Mouse (Mus musculus) myocyte (in vitro differentiated cells): ENCODE results near the gene Fyn. TPM values are rescaled to one million over a fixed set of nuclear protein-coding genes. Genes with fewer than 3 reads are reported as not detected.

Experiments used
- H3K27me3 ChIP-seq: one replicate; pipeline ENCODE4 v1.6.1; 2011; ENCODE audit not compliant: control insufficient read depth, insufficient read depth, insufficient read length
- H3K36me3 ChIP-seq: one replicate; pipeline ENCODE4 v1.6.1; 2011; ENCODE audit not compliant: control insufficient read depth, insufficient read depth
- H3K4me2 ChIP-seq: one replicate; pipeline ENCODE4 v1.6.1; 2011; ENCODE audit warnings: low read depth, control low read depth
- H3K4me3 ChIP-seq: one replicate; pipeline ENCODE4 v1.5.1; 2011; ENCODE audit warnings: mild to moderate bottlenecking, control low read depth, moderate library complexity
- H3K79me2 ChIP-seq: one replicate; pipeline ENCODE4 v1.6.1; 2011; ENCODE audit not compliant: control insufficient read depth, insufficient read depth
- H3ac ChIP-seq: one replicate; pipeline ENCODE4 v1.6.1; 2011; ENCODE audit not compliant: control insufficient read depth, insufficient read length
- CEBPB ChIP-seq: IDR thresholded peaks from 2 replicates; pipeline ENCODE4 v1.6.1; 2011; ENCODE audit warnings: mild to moderate bottlenecking, moderate library complexity; ENCODE audit not compliant: poor library complexity, insufficient read depth, severe bottlenecking
- E2F4 ChIP-seq: IDR thresholded peaks from one replicate; pipeline ENCODE4 v1.6.1; 2011; ENCODE audit warnings: mild to moderate bottlenecking, control low read depth, moderate library complexity; ENCODE audit not compliant: insufficient read depth
- MAX ChIP-seq: IDR thresholded peaks from one replicate; pipeline ENCODE4 v1.6.1; 2011; ENCODE audit warnings: low read depth, mild to moderate bottlenecking, control low read depth
- MYOD1 ChIP-seq, 3 experiments: IDR thresholded peaks; one replicate each; pipeline ENCODE4 v1.6.1; 2011; ENCODE audit warnings: control low read depth in 2 of 3, low read depth in 2 of 3, mild to moderate bottlenecking in 2 of 3, moderate library complexity in 1 of 3; ENCODE audit not compliant: insufficient read length in 2 of 3, control insufficient read depth in 1 of 3
- MYOG ChIP-seq, 3 experiments: IDR thresholded peaks; one replicate each; pipeline ENCODE4 v1.6.1; 2011; ENCODE audit warnings: control low read depth in 2 of 3, low read depth in 2 of 3, mild to moderate bottlenecking in 2 of 3; ENCODE audit not compliant: insufficient read length in 2 of 3, control insufficient read depth in 1 of 3, insufficient read depth in 1 of 3
- POLR2A ChIP-seq: IDR thresholded peaks from one replicate; pipeline ENCODE4 v1.6.1; 2011; ENCODE audit warnings: low read depth, mild to moderate bottlenecking, control low read depth, moderate library complexity; ENCODE audit not compliant: insufficient read length
- POLR2AphosphoS2 ChIP-seq: IDR thresholded peaks from one replicate; pipeline ENCODE4 v1.6.1; 2011; ENCODE audit warnings: low read depth, control low read depth; ENCODE audit not compliant: insufficient read length
- REST ChIP-seq: IDR thresholded peaks from one replicate; pipeline ENCODE4 v1.6.1; 2011; ENCODE audit warnings: mild to moderate bottlenecking, control low read depth, moderate library complexity; ENCODE audit not compliant: insufficient read depth, insufficient read length
- SRF ChIP-seq: IDR thresholded peaks from one replicate; pipeline ENCODE4 v1.6.1; 2011; ENCODE audit warnings: low read depth; ENCODE audit not compliant: control insufficient read depth, insufficient read length
- TCF12 ChIP-seq: IDR thresholded peaks from one replicate; pipeline ENCODE4 v1.6.1; 2011; ENCODE audit warnings: mild to moderate bottlenecking, control low read depth; ENCODE audit not compliant: poor library complexity, insufficient read depth, severe bottlenecking
- TCF3 ChIP-seq: IDR thresholded peaks from one replicate; pipeline ENCODE4 v1.6.1; 2011; ENCODE audit warnings: low read depth, control low read depth; ENCODE audit not compliant: insufficient read length
- USF1 ChIP-seq: IDR thresholded peaks from one replicate; pipeline ENCODE4 v1.6.1; 2011; ENCODE audit warnings: low read depth, mild to moderate bottlenecking, control low read depth, moderate library complexity
- polyA plus RNA-seq: library from polyadenylated mRNA; unstranded; fragments of >200 nt; fragmentation: generic; extraction: Trizol; gene quantifications from one replicate; pipeline ENCODE4 v1.2.1, GENCODE M21; 2012; ENCODE audit warnings: missing spikeins

Fyn gene
- polyA plus RNA-seq, 1 experiment: 148 TPM

DNA sequence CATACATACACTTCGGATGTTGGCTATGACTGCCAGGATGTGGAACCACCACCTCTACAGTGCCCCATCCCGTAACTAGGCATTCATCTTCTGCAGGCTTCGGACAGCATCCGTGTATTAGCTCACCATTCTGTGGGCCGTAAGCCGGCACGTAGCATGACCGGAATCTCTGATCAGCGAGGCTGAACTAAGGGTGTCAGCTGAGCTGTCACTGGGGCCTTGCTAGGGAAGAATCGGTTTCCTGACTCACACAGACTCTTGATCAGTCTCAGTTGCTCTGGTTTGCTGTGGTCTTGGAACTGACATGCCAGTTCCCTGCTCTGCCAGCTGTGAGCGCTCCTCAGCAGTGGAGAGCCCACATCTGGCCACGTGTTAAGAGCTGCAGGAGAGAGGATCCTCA, 137.7 kb downstream of the Fyn start:
- H3K79me2 ChIP-seq: peaks cover 35% of the 10 kb centered on the region
- H3K4me3 ChIP-seq: no peak overlapping the region
- TF ChIP-seq SRF (no peak), MYOG (IDR thresholded peaks at IDR 0.05; ENCODE audit: control insufficient read depth in 1 of 3, insufficient read depth in 1 of 3, insufficient read length in 2 of 3, low read depth in 2 of 3) (no peak), USF1 (no peak)
- no peak overlapping the region for H3K4me2 ChIP-seq
- H3ac ChIP-seq: no peak overlapping the region
- H3K27me3 ChIP-seq: no peaks in the 10 kb centered on the region
- no peaks in the 10 kb centered on the region for H3K36me3 ChIP-seq

DNA sequence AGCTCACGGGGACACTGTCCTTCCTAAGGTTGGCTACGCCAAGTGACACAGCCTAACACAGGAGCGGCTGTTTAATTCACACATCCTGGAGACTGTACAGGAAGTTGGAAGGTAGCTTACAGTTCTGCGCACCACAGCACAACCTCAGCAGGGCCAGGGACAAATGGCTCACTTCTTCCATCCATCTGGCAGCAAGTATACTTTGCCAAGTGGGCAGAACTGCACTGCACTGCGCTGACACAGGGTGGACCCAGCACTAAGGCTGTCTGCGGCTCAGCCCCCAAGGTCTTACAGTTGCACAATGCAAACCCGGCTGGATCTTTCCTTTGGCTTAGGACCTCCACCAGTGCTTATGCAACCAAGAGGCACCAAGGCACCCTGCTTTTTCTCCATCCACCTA, 138.2 kb downstream of the Fyn start:
- Histone ChIP-seq H3ac (no peak overlapping the region), H3K79me2 (peaks cover 35% of the 10 kb centered on the region), H3K36me3 (no peaks in the 10 kb centered on the region), H3K27me3 (no peaks in the 10 kb centered on the region), H3K4me2 (no peak overlapping the region), H3K4me3 (no peak overlapping the region)
- TF ChIP-seq E2F4: no peak
- TF ChIP-seq REST: no peak
- no peak for TF ChIP-seq POLR2AphosphoS2
- no peak for TF ChIP-seq POLR2A
- TF ChIP-seq SRF: no peak
- TF ChIP-seq MAX: no peak
- no peak for TF ChIP-seq MYOG (IDR thresholded peaks at IDR 0.05; ENCODE audit: control insufficient read depth in 1 of 3, insufficient read depth in 1 of 3, insufficient read length in 2 of 3, low read depth in 2 of 3)
- TF ChIP-seq MYOD1 (IDR thresholded peaks at IDR 0.05; ENCODE audit: control insufficient read depth in 1 of 3, insufficient read length in 2 of 3, low read depth in 2 of 3): no peak
- TF ChIP-seq TCF3: no peak
- no peak for TF ChIP-seq USF1
- no peak for TF ChIP-seq TCF12
- TF ChIP-seq CEBPB: no peak

DNA sequence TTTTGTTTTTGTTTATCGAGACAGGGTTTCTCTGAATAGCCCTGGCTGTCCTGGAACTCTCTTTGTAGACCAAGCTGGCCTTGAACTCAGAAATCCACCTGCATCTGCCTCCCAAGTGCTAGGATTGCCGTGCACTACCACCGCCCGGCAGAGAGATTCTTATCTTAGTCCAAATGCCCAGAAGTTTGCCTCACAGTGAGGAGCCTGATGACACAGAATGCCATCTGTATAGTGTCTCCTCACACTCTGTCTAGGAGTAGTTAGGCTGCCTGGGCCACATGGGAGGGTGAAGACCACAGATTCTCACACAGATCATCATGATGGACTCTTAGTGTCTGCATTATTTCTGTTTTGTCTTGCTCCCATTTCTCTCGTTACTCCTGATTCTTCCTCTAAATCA, 140.1 kb downstream of the Fyn start:
- Histone ChIP-seq H3ac (no peak overlapping the region), H3K4me3 (no peak overlapping the region), H3K36me3 (peaks cover 10% of the 10 kb centered on the region), H3K27me3 (no peaks in the 10 kb centered on the region), H3K4me2 (no peak overlapping the region), H3K79me2 (peaks cover 35% of the 10 kb centered on the region)
- TF ChIP-seq TCF12 (no peak), USF1 (no peak), MYOD1 (IDR thresholded peaks at IDR 0.05; ENCODE audit: control insufficient read depth in 1 of 3, insufficient read length in 2 of 3, low read depth in 2 of 3) (no peak), TCF3 (no peak), E2F4 (no peak), POLR2AphosphoS2 (no peak), REST (no peak), CEBPB (no peak), MYOG (IDR thresholded peaks at IDR 0.05; ENCODE audit: control insufficient read depth in 1 of 3, insufficient read depth in 1 of 3, insufficient read length in 2 of 3, low read depth in 2 of 3) (no peak), SRF (no peak), POLR2A (no peak), MAX (no peak)

DNA sequence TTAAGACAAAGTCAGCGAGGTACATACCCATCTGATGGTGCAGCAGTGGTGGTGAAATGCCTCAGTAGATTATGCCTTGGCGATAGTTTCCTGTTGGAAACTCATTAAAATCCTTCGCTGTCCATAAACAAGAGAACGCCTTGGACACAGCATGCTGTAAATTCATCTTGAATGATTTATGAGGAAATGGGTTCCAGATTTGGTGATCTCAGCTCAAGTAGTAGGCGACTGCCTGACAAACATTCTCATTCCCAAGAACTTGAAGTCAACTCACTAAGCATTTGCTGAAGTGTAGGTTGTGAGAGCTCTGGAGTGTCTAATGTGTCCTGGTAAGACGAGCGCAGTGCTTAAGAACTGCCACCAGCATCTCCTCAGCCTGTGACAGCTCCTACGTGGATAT, 141.3 kb downstream of the Fyn start:
- H3K36me3 ChIP-seq: peaks cover 10% of the 10 kb centered on the region
- H3K79me2 ChIP-seq: peaks cover 34% of the 10 kb centered on the region
- no peak for TF ChIP-seq POLR2AphosphoS2
- no peak for TF ChIP-seq TCF3
- no peak for TF ChIP-seq MAX
- no peak for TF ChIP-seq POLR2A
- TF ChIP-seq REST: no peak
- H3K4me2 ChIP-seq: no peak overlapping the region
- no peak overlapping the region for H3K4me3 ChIP-seq
- H3ac ChIP-seq: no peak overlapping the region
- H3K27me3 ChIP-seq: no peaks in the 10 kb centered on the region

DNA sequence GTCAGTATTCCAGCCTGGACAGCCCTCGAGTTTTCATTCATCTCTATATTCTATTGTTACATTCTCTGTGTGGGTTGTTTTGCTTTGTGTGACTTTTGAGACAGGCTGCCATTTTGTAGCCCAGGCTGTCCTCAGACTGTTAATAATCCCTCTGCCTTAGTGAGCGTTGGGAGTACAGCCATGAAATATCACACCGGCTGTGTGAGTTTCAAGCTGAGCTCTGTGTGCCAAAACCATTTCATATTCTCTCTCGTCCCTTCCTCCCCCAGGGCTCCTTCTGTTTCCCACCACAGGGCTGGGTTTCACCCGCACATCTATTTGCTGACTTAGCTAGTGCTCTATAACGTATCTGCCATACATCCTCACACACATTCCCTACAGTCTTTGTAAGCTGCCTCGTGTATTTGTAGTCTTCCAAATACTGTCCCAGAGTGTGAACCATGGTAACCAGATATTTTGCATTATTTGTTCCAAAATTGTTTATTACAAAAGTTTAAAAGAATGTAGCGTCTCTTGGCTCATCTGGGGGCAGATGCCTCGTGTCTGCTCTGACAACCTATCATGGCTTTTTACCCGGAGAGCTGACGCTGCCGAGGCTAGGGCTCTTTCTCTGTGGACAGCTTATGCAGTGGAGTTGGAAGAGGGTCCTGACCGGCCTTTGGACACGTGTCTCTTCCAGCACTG, 144.1 kb downstream of the Fyn start:
- no peak overlapping the region for H3ac ChIP-seq
- peaks cover 18% of the 10 kb centered on the region for H3K79me2 ChIP-seq
- H3K4me2 ChIP-seq: no peak overlapping the region
- no peak overlapping the region for H3K4me3 ChIP-seq
- TF ChIP-seq CEBPB: no peak
- no peak for TF ChIP-seq MYOG (IDR thresholded peaks at IDR 0.05; ENCODE audit: control insufficient read depth in 1 of 3, insufficient read depth in 1 of 3, insufficient read length in 2 of 3, low read depth in 2 of 3)
- TF ChIP-seq SRF: no peak
- no peak for TF ChIP-seq USF1
- no peak for TF ChIP-seq TCF12
- no peak for TF ChIP-seq E2F4
- TF ChIP-seq TCF3: no peak
- no peak for TF ChIP-seq POLR2AphosphoS2
- no peak for TF ChIP-seq MAX
- no peak for TF ChIP-seq MYOD1 (IDR thresholded peaks at IDR 0.05; ENCODE audit: control insufficient read depth in 1 of 3, insufficient read length in 2 of 3, low read depth in 2 of 3)
- TF ChIP-seq POLR2A: no peak
- no peak for TF ChIP-seq REST
- H3K36me3 ChIP-seq: peaks cover 16% of the 10 kb centered on the region
- no peaks in the 10 kb centered on the region for H3K27me3 ChIP-seq
